Mouse (Mus musculus) cerebellum, adult 9-10 months (tissue): ENCODE results near the gene Pakap.

Source experiments
- DNase-seq: peaks from one replicate; pipeline ENCODE4 v3.0.0; 2022

The Pakap gene

GRCm38 (mm10) chr4:57626921-57627320 is 58.9 kb downstream of the Pakap start:
- no peak for DNase-seq

- DNase-seq, result no peak
Measured at GRCm38 (mm10) chr4:57632386-57632785, 64.4 kb downstream of the Pakap start.

- no peak for DNase-seq
Measured at GRCm38 (mm10) chr4:57633052-57633451, 65.1 kb downstream of the Pakap start.

GRCm38 (mm10) chr4:57634956-57635355 is 67.0 kb downstream of the Pakap start:
- no peak for DNase-seq

- no peak for DNase-seq
Measured at GRCm38 (mm10) chr4:57636782-57637482, 69.0 kb downstream of the Pakap start.

GRCm38 (mm10) chr4:57637636-57638386 is 69.8 kb downstream of the Pakap start:
- DNase-seq, result peak; percentile 30

GRCm38 (mm10) chr4:57638941-57639340 is 71.0 kb downstream of the Pakap start:
- DNase-seq, result peak; percentile 44

- DNase-seq, result no peak
Measured at GRCm38 (mm10) chr4:57640222-57640621, 72.2 kb downstream of the Pakap start.

- DNase-seq, result no peak
Measured at GRCm38 (mm10) chr4:57640971-57641370, 73.0 kb downstream of the Pakap start.

- DNase-seq, result no peak
Measured at GRCm38 (mm10) chr4:57650994-57651393, 83.0 kb downstream of the Pakap start.

- DNase-seq, result no peak
Measured at GRCm38 (mm10) chr4:57651547-57651946, 83.6 kb downstream of the Pakap start.

GRCm38 (mm10) chr4:57652185-57652904 is 84.4 kb downstream of the Pakap start:
- DNase-seq, result no peak

GRCm38 (mm10) chr4:57655966-57656365 is 88.0 kb downstream of the Pakap start:
- no peak for DNase-seq

- DNase-seq, result peak; percentile 60
Measured at GRCm38 (mm10) chr4:57656388-57656787, 88.4 kb downstream of the Pakap start.

GRCm38 (mm10) chr4:57656861-57657260 is 88.9 kb downstream of the Pakap start:
- DNase-seq, result no peak

GRCm38 (mm10) chr4:57660470-57660869 is 92.5 kb downstream of the Pakap start:
- peak; percentile 68 for DNase-seq

- DNase-seq, result no peak
Measured at GRCm38 (mm10) chr4:57666101-57666500, 98.1 kb downstream of the Pakap start.

GRCm38 (mm10) chr4:57670813-57671469 is 103.0 kb downstream of the Pakap start:
- no peak for DNase-seq

GRCm38 (mm10) chr4:57672541-57672940 is 104.6 kb downstream of the Pakap start:
- DNase-seq, result no peak

GRCm38 (mm10) chr4:57672996-57673906 is 105.3 kb downstream of the Pakap start:
- peak; percentile 84 for DNase-seq

- DNase-seq, result no peak
Measured at GRCm38 (mm10) chr4:57674351-57674750, 106.4 kb downstream of the Pakap start.

GRCm38 (mm10) chr4:57675387-57675786 is 107.4 kb downstream of the Pakap start:
- no peak for DNase-seq
